Mouse (Mus musculus): Measurements from ENCODE around the gene Morc4.

- TF ChIP-seq CEBPB (IDR thresholded peaks at IDR 0.05; ENCODE audit: low read depth) (no peak), CTCF (IDR thresholded peaks at IDR 0.05; ENCODE audit: control insufficient read depth, insufficient read depth, insufficient read length) (no peak), MYOG (IDR thresholded peaks at IDR 0.05; ENCODE audit: control insufficient read depth, extremely low read depth, insufficient read length) (no peak), MAX (IDR thresholded peaks at IDR 0.05) (no peak)
Observed at GRCm38 (mm10) chrX:139877936-139878335, 6.5 kb upstream of the Morc4 start.
